Mouse (Mus musculus): ENCODE measurements around the gene Armcx1.
"Not testable (repeated sequence)": the region's sequence is repeated elsewhere in the genome, so short reads cannot be mapped to it uniquely, and the experiment has no call there.

Armcx1 gene

GRCm38 (mm10) chrX:134717752-134718308 lies at the start of gene Armcx1:
Gene Armcx1, plus strand, starts transcription at chrX:134717963.
- peak; percentile 63 for DNase-seq

- no peak for DNase-seq
Observed at GRCm38 (mm10) chrX:134675022-134675421, 42.7 kb upstream of the Armcx1 start.

- DNase-seq: no peak
Observed at GRCm38 (mm10) chrX:134675959-134676358, 41.8 kb upstream of the Armcx1 start.

GRCm38 (mm10) chrX:134684936-134685335 lies 32.8 kb upstream of the Armcx1 start:
- DNase-seq: no peak

- DNase-seq: peak; percentile 50
Observed at GRCm38 (mm10) chrX:134686267-134686666, 31.5 kb upstream of the Armcx1 start, which contains the start of gene Armcx4. Gene Armcx4, plus strand, starts transcription at chrX:134686519.

- peak; percentile 8 for DNase-seq
Observed at GRCm38 (mm10) chrX:134686739-134687171, 31.0 kb upstream of the Armcx1 start.

GRCm38 (mm10) chrX:134689676-134690075 lies 28.1 kb upstream of the Armcx1 start:
- DNase-seq: no peak

GRCm38 (mm10) chrX:134690871-134691539 lies 26.8 kb upstream of the Armcx1 start:
- no peak for DNase-seq

- DNase-seq: no peak
Observed at GRCm38 (mm10) chrX:134691540-134691935, 26.2 kb upstream of the Armcx1 start.

GRCm38 (mm10) chrX:134716863-134717262 lies 900 bp upstream of the Armcx1 start:
- DNase-seq: no peak

- DNase-seq: peak; percentile 63
Observed at GRCm38 (mm10) chrX:134718524-134718923, 761 bp downstream of the Armcx1 start.

- DNase-seq: not testable (repeated sequence)
Observed at GRCm38 (mm10) chrX:134723762-134724161, 6.0 kb downstream of the Armcx1 start.

GRCm38 (mm10) chrX:134729778-134730177 lies 12.0 kb downstream of the Armcx1 start:
- no peak for DNase-seq

GRCm38 (mm10) chrX:134737796-134738195 lies 20.0 kb downstream of the Armcx1 start:
- peak; percentile 15 for DNase-seq

- DNase-seq: no peak
Observed at GRCm38 (mm10) chrX:134739160-134739559, 21.4 kb downstream of the Armcx1 start.

GRCm38 (mm10) chrX:134741862-134742261 lies 24.1 kb downstream of the Armcx1 start:
- DNase-seq: no peak

GRCm38 (mm10) chrX:134746459-134746858 lies 28.7 kb downstream of the Armcx1 start:
- peak; percentile 31 for DNase-seq

GRCm38 (mm10) chrX:134750764-134751592 lies 33.2 kb downstream of the Armcx1 start, which contains the start of gene Armcx6:
Gene Armcx6, minus strand, starts transcription at chrX:134751417.
- peak; percentile 78 for DNase-seq

- DNase-seq: no peak
Observed at GRCm38 (mm10) chrX:134751910-134752309, 34.1 kb downstream of the Armcx1 start.

GRCm38 (mm10) chrX:134752584-134752983 lies 34.8 kb downstream of the Armcx1 start:
- DNase-seq: no peak

- DNase-seq: peak; percentile 75
Observed at GRCm38 (mm10) chrX:134756434-134757292, 38.9 kb downstream of the Armcx1 start, which contains the start of gene Armcx3. Gene Armcx3, plus strand, starts transcription at chrX:134756595.

- no peak for DNase-seq
Observed at GRCm38 (mm10) chrX:134757293-134757995, 39.7 kb downstream of the Armcx1 start.
